Mouse (Mus musculus) 416B (cell line): ENCODE results near the gene Ptprn.

Experiments
- DNase-seq: peaks from one replicate; pipeline ENCODE4 v3.0.0; 2011; ENCODE audit warnings: low read depth

The Ptprn gene

GRCm38 (mm10) chr1:75222926-75223325 lies 41.4 kb downstream of the Ptprn start:
- no peak for DNase-seq

GRCm38 (mm10) chr1:75221538-75221937 lies 42.8 kb downstream of the Ptprn start:
- peak; percentile 50 for DNase-seq

- DNase-seq = no peak
Observed at GRCm38 (mm10) chr1:75219531-75219930, 44.8 kb downstream of the Ptprn start, which contains the start of gene Tuba4a. Gene Tuba4a (minus strand): TSS chr1:75219865.

GRCm38 (mm10) chr1:75219078-75219477 lies 45.2 kb downstream of the Ptprn start:
- peak; percentile 91 for DNase-seq

GRCm38 (mm10) chr1:75218227-75219001 lies 45.9 kb downstream of the Ptprn start:
- DNase-seq = peak; percentile 66

GRCm38 (mm10) chr1:75217893-75218226 lies 46.4 kb downstream of the Ptprn start:
- DNase-seq = peak; percentile 39

- no peak for DNase-seq
Observed at GRCm38 (mm10) chr1:75216797-75217585, 47.3 kb downstream of the Ptprn start.

GRCm38 (mm10) chr1:75215785-75216184 lies 48.5 kb downstream of the Ptprn start:
- DNase-seq = no peak

GRCm38 (mm10) chr1:75214886-75215285 lies 49.4 kb downstream of the Ptprn start:
- DNase-seq = no peak

GRCm38 (mm10) chr1:75214442-75214841 lies 49.9 kb downstream of the Ptprn start:
- DNase-seq = no peak

- peak; percentile 98 for DNase-seq
Observed at GRCm38 (mm10) chr1:75213096-75213495, 51.2 kb downstream of the Ptprn start.

- peak; percentile 67 for DNase-seq
Observed at GRCm38 (mm10) chr1:75212542-75212941, 51.8 kb downstream of the Ptprn start.

GRCm38 (mm10) chr1:75211141-75211708 lies 53.1 kb downstream of the Ptprn start:
- DNase-seq = no peak

GRCm38 (mm10) chr1:75210136-75211087 lies 53.9 kb downstream of the Ptprn start, which contains the start of the genes Glb1l and Stk16:
Gene Glb1l (minus strand): TSS chr1:75210813.
Gene Stk16 (plus strand): TSS chr1:75210838.
- DNase-seq = peak; percentile 98

- peak; percentile 90 for DNase-seq
Observed at GRCm38 (mm10) chr1:75208967-75209678, 55.2 kb downstream of the Ptprn start.

GRCm38 (mm10) chr1:75201236-75201635 lies 63.1 kb downstream of the Ptprn start:
- no peak for DNase-seq
